Mouse (Mus musculus): ENCODE results near the gene Wdr34.
"Not testable (repeated sequence)": the region's sequence is repeated elsewhere in the genome, so short reads cannot be mapped to it uniquely, and the experiment has no call there.

Wdr34 gene

DNA sequence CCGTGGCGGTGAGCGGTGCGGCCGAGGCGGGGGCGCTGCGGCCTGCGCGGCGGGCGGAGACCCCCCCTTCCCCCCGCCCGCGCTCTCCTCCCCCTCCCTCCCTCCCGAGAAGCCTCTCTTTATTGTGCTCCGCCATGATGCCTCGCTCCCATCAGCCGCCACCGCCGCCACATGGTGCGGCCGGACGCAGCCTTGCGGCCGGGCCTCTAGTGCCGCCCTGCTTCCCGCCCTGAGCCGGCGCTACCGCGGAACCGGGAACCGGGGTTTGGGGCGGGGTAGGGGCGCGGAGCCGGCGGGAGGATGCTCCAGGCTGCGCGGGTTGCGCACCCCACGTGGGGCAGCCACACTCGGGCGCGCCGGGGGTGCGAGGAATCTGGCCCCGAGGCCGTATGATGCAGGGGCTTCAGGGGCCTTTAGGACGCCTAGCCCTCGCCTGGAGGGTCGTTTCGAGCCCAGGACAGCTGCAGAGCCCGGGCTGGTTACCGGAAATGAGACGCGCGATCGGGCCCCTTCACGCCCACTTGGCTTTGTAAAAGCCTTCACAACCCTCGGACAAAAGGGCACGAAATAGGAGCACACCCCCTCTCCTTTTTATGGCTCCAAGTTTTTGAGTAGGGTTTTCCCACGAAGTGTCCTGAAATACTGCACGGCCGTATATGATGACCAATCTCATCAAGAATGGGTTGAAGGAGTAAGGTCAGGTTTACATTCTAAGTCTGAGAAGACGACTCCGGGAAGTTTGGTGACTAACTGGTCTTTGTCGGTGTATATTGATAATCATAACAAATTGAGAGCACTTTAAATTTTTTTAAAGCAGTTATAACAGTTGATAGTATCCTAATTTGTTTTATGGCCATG, 18.6 kb upstream of the Wdr34 start:
- peak; percentile 73 for DNase-seq (ENCODE audit: extremely low spot score, low spot score)

GRCm38 (mm10) chr2:30066046-30066901, 17.6 kb upstream of the Wdr34 start:
- DNase-seq (ENCODE audit: extremely low spot score, low spot score) = peak; percentile 94

DNA sequence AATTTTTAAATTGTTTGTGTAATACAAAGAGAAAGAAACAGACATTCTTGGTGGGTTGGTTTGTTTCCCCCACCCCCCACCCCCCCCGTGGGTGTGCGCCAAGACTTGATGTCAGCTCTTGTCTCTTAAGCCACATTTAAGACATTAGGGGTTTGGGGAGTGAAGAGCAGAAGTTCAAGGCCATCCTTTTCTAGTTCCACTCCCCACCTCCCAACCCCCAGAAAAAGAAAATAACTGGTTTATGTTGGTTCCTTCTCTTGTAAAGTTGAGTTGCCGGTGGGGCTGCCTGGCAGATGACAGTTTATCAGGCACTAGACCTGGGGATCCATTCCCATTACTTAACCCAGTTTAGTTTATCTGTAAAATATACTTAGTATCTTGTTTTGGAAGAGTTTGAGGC, 15.6 kb upstream of the Wdr34 start:
- no peak for DNase-seq (ENCODE audit: extremely low spot score, low spot score)

DNA sequence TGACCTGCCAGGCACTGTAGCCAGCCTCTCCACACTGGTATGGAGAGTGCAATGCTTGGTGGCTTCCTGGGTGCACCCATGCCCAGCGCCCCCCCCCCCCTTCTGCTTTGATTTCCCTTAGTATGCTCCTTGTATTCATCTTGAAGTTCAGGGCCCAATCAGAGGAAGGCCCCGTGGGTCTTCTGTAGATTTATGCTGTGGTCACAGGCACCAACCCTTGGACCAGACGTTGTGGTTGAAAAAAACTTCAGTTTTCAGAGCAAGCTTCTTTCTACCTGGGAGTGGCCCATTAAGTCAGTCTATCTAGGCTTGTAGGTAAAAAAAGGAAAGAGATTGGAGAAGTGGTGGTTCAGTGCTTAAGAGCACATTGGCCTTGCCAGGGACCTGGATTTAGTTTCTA, 15.1 kb upstream of the Wdr34 start:
- no peak for DNase-seq (ENCODE audit: extremely low spot score, low spot score)

GRCm38 (mm10) chr2:30063235-30063634, 14.6 kb upstream of the Wdr34 start:
- no peak for DNase-seq (ENCODE audit: extremely low spot score, low spot score)

DNA sequence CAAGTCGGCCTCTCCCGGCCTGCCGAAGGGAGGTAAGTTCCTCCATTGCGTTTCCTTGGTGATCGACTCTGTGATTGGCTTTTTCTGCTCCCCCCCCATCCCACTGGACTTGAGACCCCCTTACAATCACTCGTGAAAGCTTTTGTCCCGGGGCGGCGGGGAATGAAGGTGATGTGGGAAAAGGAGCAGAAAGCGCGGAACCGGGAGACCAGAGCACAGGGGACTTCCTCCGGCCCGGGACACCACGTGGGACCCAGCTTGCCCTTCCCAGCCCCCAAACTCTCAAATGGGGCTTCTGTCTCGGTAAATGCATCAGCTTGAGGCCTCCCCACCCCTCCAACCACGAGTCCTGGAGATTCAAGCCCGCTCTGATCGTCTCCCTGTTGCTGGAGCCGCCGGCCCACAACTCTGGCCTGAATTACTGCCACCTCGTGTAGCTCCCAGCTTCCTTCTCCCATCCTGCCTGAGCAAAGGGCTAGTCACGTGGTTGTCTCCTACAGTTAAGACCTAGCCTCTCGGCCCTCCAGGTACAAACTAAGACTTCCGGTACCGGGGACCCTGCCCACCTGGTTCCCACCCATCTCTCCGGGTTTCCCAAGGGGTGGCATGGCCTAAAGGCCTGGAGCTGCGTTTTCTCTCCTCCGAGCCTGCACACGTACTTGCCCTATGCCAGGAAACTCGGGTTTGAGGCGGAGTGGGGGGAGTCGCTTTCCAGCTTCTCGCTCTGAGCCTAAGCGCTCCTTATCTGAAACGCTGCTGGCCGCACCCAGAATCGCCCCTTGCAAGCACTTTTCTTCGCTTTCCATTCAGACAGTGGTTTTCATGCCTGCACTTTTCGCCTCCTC, 13.8 kb upstream of the Wdr34 start:
- peak; percentile 86 for DNase-seq (ENCODE audit: extremely low spot score, low spot score)

GRCm38 (mm10) chr2:30061215-30062166, 12.8 kb upstream of the Wdr34 start:
- peak; percentile 84 for DNase-seq (ENCODE audit: extremely low spot score, low spot score)

- DNase-seq (ENCODE audit: extremely low spot score, low spot score) = no peak
These were observed 9.7 kb upstream of the Wdr34 start for GRCm38 (mm10) chr2:30058418-30058817.

- DNase-seq (ENCODE audit: extremely low spot score, low spot score) = no peak
These were observed 8.7 kb upstream of the Wdr34 start, which contains the start of gene Set for GRCm38 (mm10) chr2:30057223-30057904. TSS of gene Set (plus strand) at chr2:30057378.

DNA sequence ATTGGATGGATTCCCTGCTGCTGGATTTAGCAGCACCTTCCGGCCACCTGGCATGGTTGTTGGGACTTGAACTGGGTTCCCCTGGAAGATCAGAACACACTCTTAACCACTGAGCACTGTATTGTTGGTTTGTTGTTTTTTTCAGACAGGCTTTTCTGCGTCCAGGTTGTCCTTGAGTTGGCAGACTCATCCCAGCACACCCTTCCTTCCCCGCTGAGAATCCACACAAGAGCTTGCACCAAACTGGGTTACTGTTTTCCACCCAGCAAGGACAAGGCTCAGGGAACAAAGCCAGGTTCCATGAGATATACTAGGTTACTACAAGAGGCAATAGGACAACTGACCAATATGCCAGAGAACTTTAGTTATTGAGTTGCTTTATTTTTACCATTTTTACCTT, 8.1 kb upstream of the Wdr34 start:
- DNase-seq (ENCODE audit: extremely low spot score, low spot score) = no peak

DNA sequence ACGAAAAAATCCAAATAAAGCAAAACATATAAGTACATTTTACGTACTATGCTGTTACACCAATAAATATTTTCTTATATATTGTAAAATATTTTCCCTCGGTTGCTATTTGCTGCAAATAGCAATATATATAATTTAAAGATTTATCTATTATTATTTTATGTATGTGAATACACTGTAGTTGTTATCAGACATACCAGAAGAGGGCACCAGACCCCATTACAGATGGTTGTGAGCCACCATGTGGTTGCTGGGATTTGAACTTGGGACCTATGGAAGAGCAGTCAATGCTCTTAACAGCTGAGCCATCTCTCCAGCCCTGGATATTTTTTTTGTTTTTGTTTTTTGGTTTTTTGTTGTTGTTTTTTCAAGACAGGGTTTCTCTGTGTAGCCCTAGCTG, 6.6 kb upstream of the Wdr34 start:
- not testable (repeated sequence) for DNase-seq (ENCODE audit: extremely low spot score, low spot score)

GRCm38 (mm10) chr2:30051992-30052761, 3.5 kb upstream of the Wdr34 start:
- DNase-seq (ENCODE audit: extremely low spot score, low spot score) = no peak

GRCm38 (mm10) chr2:30049831-30050230, 1.1 kb upstream of the Wdr34 start:
- DNase-seq (ENCODE audit: extremely low spot score, low spot score) = no peak

DNA sequence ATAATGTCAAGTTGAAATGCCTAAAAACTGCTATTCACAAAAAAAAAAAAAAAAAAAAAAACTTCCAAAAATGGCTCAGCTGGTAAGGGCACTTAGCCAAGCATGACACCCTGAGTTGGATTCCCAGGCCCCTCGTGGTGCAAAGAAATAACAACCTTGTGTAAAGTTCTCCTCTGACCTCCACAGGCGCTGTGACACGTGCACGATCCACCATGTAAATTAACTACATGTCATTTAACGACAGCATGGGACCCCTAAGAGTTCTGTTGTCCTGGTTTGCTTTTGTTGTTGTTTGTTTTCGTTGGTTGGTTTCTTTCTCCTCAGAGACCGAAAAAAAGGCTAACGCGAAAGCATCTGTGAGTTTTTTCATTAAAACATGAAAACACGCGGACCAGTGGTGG, 580 bp downstream of the Wdr34 start:
- DNase-seq (ENCODE audit: extremely low spot score, low spot score) = no peak

DNA sequence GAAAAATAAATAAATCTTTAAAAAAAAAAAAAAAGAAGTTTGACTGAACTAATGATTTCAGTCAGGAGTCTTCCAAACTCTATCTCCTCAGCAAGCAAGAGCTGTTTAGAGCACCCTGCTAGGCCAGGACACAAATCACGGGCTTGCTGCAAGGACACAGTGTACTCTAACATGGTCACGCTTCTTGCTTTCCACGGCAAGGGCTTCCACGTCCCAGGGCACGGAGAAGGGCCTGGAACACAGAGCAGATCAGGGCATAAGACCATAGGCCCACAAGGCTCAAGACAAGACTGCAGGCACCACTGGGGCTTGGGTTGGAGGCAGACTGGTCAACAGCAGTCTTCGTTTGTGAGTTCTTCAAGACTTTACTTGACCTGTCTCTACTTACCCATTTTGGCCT, 1.6 kb downstream of the Wdr34 start:
- DNase-seq (ENCODE audit: extremely low spot score, low spot score) = no peak

GRCm38 (mm10) chr2:30044550-30044949, 4.1 kb downstream of the Wdr34 start:
- DNase-seq (ENCODE audit: extremely low spot score, low spot score) = no peak

- peak; percentile 67 for DNase-seq (ENCODE audit: extremely low spot score, low spot score)
These were observed 6.2 kb downstream of the Wdr34 start for GRCm38 (mm10) chr2:30042445-30042844.

DNA sequence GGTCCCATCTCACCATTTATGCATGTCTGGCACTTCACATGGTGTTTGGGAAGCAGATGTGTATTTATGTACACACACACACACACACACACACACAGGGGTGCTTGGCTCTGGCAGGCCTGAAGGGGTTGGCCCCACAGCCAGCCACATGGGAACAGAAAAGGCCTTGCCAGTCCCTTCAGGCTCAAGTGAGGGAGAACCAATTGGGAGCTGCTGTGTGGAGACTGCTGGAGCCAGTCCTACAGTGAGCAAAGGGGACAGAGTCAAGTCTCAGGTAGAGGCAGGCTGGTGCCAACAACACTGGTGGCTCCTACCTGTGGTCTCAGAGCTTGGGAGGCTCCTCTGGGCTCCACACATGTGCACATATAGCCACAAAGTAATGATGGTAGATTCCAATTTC, 9.0 kb downstream of the Wdr34 start:
- DNase-seq (ENCODE audit: extremely low spot score, low spot score) = no peak

DNA sequence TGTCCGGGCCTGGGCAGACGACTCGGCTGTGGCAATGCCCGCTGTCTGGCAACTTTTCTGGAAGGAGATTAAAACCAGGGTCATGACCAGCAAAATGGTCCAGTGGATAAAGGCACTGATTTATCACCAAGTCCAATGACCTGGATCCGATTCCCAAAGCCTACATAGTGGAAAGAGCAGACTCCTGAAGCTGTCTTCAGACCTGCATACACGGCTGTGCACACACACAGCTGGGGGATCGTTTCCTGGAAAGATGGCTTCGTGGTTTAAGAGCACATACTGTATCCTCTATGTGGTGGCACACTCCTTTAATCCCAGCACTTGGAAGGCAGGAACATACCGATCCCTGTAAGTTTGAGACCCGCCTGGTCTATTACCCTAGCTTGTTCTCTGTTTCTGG, 10.3 kb downstream of the Wdr34 start:
- no peak for DNase-seq (ENCODE audit: extremely low spot score, low spot score)

Measured in neural tube, embryonic 10.5 days (tissue).